9 mouse cellular contexts compared by ENCODE assay signal in genomic region chr15:83344157-83344556, GRCm38 (mm10). TPM values are rescaled to one million over a fixed set of nuclear protein-coding genes. Genes with fewer than 3 reads are reported as not detected.
A peak's percentile ranks its signal among the peaks of the same experiment; 100 is the strongest.
DNase-seq lines count a peak whose midpoint lies in the region; ATAC-seq and TF ChIP-seq lines count a peak whose summit lies in the region.
"Had no signal": no experiment of that assay in that cellular context is flagged by ENCODE, and none has a peak within 500 bp of the region (broad histone marks: within the 10 kb centered on the region; RNA-seq: fewer than 3 reads in every experiment).

No protein-coding gene starts in this region.

- peaks cover 63% of the 10 kb centered on the region for H3K36me3 ChIP-seq in G1E (replicated peaks)
- peaks cover 34% of the 10 kb centered on the region for H3K36me3 ChIP-seq in heart, embryonic 12.5 days
- H3K36me3 ChIP-seq in liver, embryonic 15.5 days (replicated peaks) = peaks cover 17% of the 10 kb centered on the region

- peak; percentile 57 for DNase-seq in gastrocnemius, adult 2 months
- no peak for DNase-seq in gastrocnemius, postnatal 4 days (ENCODE audit: low spot score in 2 of 2)
- DNase-seq in G1E (ENCODE audit: low spot score) = peak; percentile 21
- no peak for DNase-seq in layer of hippocampus, adult 9-10 months (ENCODE audit: low spot score)
- DNase-seq in adipocyte (ENCODE audit: low spot score) = no peak
- DNase-seq in kidney, postnatal 10 days = no peak

- peaks cover 62% of the 10 kb centered on the region for H3K4me1 ChIP-seq in G1E (ENCODE audit: insufficient read depth, low read depth, low read length)
- peaks cover 32% of the 10 kb centered on the region for H3K4me1 ChIP-seq in heart, embryonic 12.5 days (replicated peaks)
- H3K4me1 ChIP-seq in liver, embryonic 15.5 days (replicated peaks) = peaks cover 63% of the 10 kb centered on the region

- WGBS in heart, embryonic 12.5 days = 28% methylated on average over 7 of the region's 7 CpGs
- WGBS in liver, embryonic 15.5 days (ENCODE audit: insufficient replicate concordance) = 21% methylated on average over 7 of the region's 7 CpGs

- ATAC-seq in G1E (ENCODE audit: extremely low read depth, insufficient number of reproducible peaks, low FRiP score, poor library complexity, severe bottlenecking) = peak; percentile 85
- peak; percentile 93 for ATAC-seq in heart, embryonic 12.5 days (ENCODE audit: insufficient number of reproducible peaks, low FRiP score)
- ATAC-seq in liver, embryonic 15.5 days (ENCODE audit: insufficient read depth) = peak; percentile 96

- TF ChIP-seq CTCF in gastrocnemius, adult 2 months (IDR thresholded peaks at IDR 0.05) = no peak
- no peak for TF ChIP-seq CTCF in G1E (IDR thresholded peaks at IDR 0.05; ENCODE audit: low read depth, low read length)

- no peaks in the 10 kb centered on the region for H3K27me3 ChIP-seq in G1E (ENCODE audit: insufficient read depth, low read length)
- H3K27me3 ChIP-seq in heart, embryonic 12.5 days (replicated peaks) = no peaks in the 10 kb centered on the region
- no peaks in the 10 kb centered on the region for H3K27me3 ChIP-seq in liver, embryonic 15.5 days
- H3K27me3 ChIP-seq: embryonic facial prominence, embryonic 13.5 days had no signal

- intact Hi-C loops in gastrocnemius, adult 2 months (cut with DNase I) = no loop called here

- H3K9ac ChIP-seq in heart, embryonic 12.5 days = 0 out of 2 replicates have a peak overlapping the region, but pooled peaks have one; percentile 13
- peak overlapping the region; percentile 32; the same call in 1 of the 2 replicates for H3K9ac ChIP-seq in liver, embryonic 15.5 days

- no peak overlapping the region for H3K4me3 ChIP-seq in gastrocnemius, adult 2 months
- peak overlapping the region; percentile 45; the same call in 1 of the 2 replicates for H3K4me3 ChIP-seq in G1E (ENCODE audit: low read depth, low read length)
- no peak overlapping the region for H3K4me3 ChIP-seq in heart, embryonic 12.5 days
- H3K4me3 ChIP-seq in liver, embryonic 15.5 days (replicated peaks) = peak overlapping the region; percentile 14; the same call in 1 of the 2 replicates
- H3K4me3 ChIP-seq: embryonic facial prominence, embryonic 13.5 days had no signal

- no peaks in the 10 kb centered on the region for H3K9me3 ChIP-seq in G1E (replicated peaks)
- no peaks in the 10 kb centered on the region for H3K9me3 ChIP-seq in heart, embryonic 12.5 days (replicated peaks)
- no peaks in the 10 kb centered on the region for H3K9me3 ChIP-seq in liver, embryonic 15.5 days (replicated peaks)
- H3K9me3 ChIP-seq: embryonic facial prominence, embryonic 13.5 days had no signal

- peak overlapping the region; percentile 44; the same call in 1 of the 2 replicates for H3K4me2 ChIP-seq in heart, embryonic 12.5 days
- H3K4me2 ChIP-seq in liver, embryonic 15.5 days = peak overlapping the region; percentile 64
- H3K4me2 ChIP-seq: embryonic facial prominence, embryonic 13.5 days had no signal

- H3K27ac ChIP-seq in gastrocnemius, adult 2 months = peak overlapping the region; percentile 78
- H3K27ac ChIP-seq in heart, embryonic 12.5 days (ENCODE audit: poor library complexity, severe bottlenecking) = peak overlapping the region; percentile 86
- peak overlapping the region; percentile 83 for H3K27ac ChIP-seq in liver, embryonic 15.5 days (replicated peaks)
- H3K27ac ChIP-seq: embryonic facial prominence, embryonic 13.5 days had no signal

RNA-seq across cellular contexts. Expression of gene Arfgap3, which starts 5.9 kb away (rescaled TPM):
- total RNA-seq in gastrocnemius, adult 2 months (2021) = 1 to 10 TPM; 6.0 to 6.7 TPM
- 10 to 100 TPM; 25.4 to 27.4 TPM for total RNA-seq in gastrocnemius, postnatal 4 days (2021)
- 39.7 and 56.7 TPM in 2 replicates for total RNA-seq in G1E (2014; fragmentation: Nextera tagmentation)
- 47.0 and 49.7 TPM in 2 replicates for total RNA-seq in G1E (2017)
- polyA plus RNA-seq in G1E (2012) = 7.1 and 8.4 TPM in 2 replicates
- 29.4 and 31.6 TPM in 2 replicates for polyA plus RNA-seq in heart, embryonic 12.5 days (2016; fragmentation: Nextera tagmentation; extraction: Ambion mirVana)
- polyA plus RNA-seq in liver, embryonic 15.5 days (2015; fragmentation: Nextera tagmentation; extraction: Ambion mirVana) = 15.4 TPM in 2 replicates

Comparison
In these comparisons a context has a peak if more than half of its experiments do, and no peak if none do; other contexts are left out.
1. DNase-seq: peak in gastrocnemius, adult 2 months (single experiment) and G1E (single experiment); none in gastrocnemius, postnatal 4 days (0 of 2), layer of hippocampus, adult 9-10 months (single experiment), adipocyte (single experiment) and kidney, postnatal 10 days (single experiment).
2. H3K4me3 ChIP-seq: peak in G1E (single experiment) and liver, embryonic 15.5 days (single experiment); none in gastrocnemius, adult 2 months (single experiment) and heart, embryonic 12.5 days (single experiment).
3. Peak in every context shown above with its lines, with median percentiles within 50 percentile points of each other: H3K27ac ChIP-seq and ATAC-seq.